Mouse (Mus musculus): Measurements from ENCODE around the gene Slc24a3. TPM values are rescaled to one million over a fixed set of nuclear protein-coding genes. Genes with fewer than 3 reads are reported as not detected.

Slc24a3 gene
- polyA plus RNA-seq, 1 experiment from 2014 or later, result 3.8 TPM

DNA sequence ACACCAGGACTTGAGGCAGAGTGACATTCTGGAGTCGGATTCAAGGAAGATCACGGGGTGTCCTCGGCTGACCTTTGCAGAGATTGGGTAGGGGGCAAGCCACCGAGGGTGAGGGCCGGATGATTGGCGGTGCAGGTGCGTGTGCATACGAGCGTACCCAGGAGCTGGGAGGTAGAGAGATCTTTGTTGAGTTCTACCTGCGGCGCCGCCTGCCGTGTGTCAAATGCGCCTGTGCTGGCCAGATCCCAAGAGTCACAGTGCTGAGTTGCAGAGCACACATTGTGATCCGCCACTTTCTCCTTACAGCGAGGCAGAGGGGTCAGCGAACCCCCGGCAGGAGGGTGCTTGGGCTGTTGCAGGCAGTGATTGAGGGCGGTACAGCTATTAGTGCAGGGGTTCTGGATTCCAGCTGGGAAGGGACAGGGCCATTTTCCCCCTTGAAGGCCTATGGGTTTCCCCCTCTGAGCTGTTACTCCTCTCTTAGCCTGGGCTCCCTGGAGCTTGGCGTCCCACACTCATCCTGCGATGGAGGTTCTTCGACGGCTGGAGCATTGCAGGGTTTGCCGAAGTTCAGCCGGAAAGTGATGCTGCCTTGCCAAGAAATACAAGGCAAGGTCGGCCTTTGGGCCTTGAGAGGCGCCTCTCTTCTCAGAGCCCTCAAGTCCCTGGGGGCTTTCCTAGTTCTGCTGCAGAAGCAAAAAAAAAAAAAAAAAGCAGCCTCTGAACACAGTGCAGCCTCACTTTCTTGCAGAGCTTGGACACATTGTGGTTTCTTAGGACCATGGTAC is 508.4 kb downstream of the Slc24a3 start:
- Histone ChIP-seq H3K4me1 (ENCODE audit: control insufficient read depth in 2 of 2, insufficient read depth in 2 of 2, low read length in 2 of 2) (peaks cover 0 to 20% of the 10 kb centered on the region in 2 experiments; a peak in 2 of 4 replicates), H3K27ac (replicated peaks in 1 of 2; ENCODE audit: control insufficient read depth in 1 of 2, insufficient read depth in 1 of 2, low read depth in 2 of 2, low read length in 2 of 2) (peak overlapping the region; percentile 46 to 72), H3K9me3 (ENCODE audit: control insufficient read depth, low read length) (no peaks in the 10 kb centered on the region), H3K4me2 (ENCODE audit: low read length) (peak overlapping the region; percentile 87), H3K27me3 (ENCODE audit: control insufficient read depth, insufficient read depth, low read length) (no peaks in the 10 kb centered on the region), H3K36me3 (ENCODE audit: control insufficient read depth, insufficient read depth, low read length) (no peaks in the 10 kb centered on the region), H3K9ac (ENCODE audit: low read length) (peak overlapping the region; percentile 74), H3K4me3 (ENCODE audit: control insufficient read depth in 1 of 2, insufficient read depth in 1 of 2, low read depth in 1 of 2, low read length in 2 of 2) (peak overlapping the region; percentile 71 to 73)
- 7% methylated on average over 27 of the region's 27 CpGs for WGBS
- ATAC-seq (ENCODE audit: insufficient number of reproducible peaks, insufficient read depth, low FRiP score, low read depth), result peak; percentile 32; the same call in 1 of the 2 replicates

GRCm38 (mm10) chr2:145676544-145676925 is 509.0 kb downstream of the Slc24a3 start:
- no peak overlapping the region for H3K9ac ChIP-seq (ENCODE audit: low read length)
- peak overlapping the region in 1 of 2 experiments; percentile 72; a peak in 2 of 4 replicates for H3K27ac ChIP-seq (replicated peaks in 1 of 2; ENCODE audit: control insufficient read depth in 1 of 2, insufficient read depth in 1 of 2, low read depth in 2 of 2, low read length in 2 of 2)
- H3K27me3 ChIP-seq (ENCODE audit: control insufficient read depth, insufficient read depth, low read length), result no peaks in the 10 kb centered on the region
- 64% methylated on average over 3 of the region's 3 CpGs for WGBS
- H3K4me2 ChIP-seq (ENCODE audit: low read length), result peak overlapping the region; percentile 87
- ATAC-seq (ENCODE audit: insufficient number of reproducible peaks, insufficient read depth, low FRiP score, low read depth), result no peak
- H3K4me1 ChIP-seq (ENCODE audit: control insufficient read depth in 2 of 2, insufficient read depth in 2 of 2, low read length in 2 of 2), result peaks cover 0 to 20% of the 10 kb centered on the region in 2 experiments; a peak in 2 of 4 replicates
- no peaks in the 10 kb centered on the region for H3K36me3 ChIP-seq (ENCODE audit: control insufficient read depth, insufficient read depth, low read length)
- no peaks in the 10 kb centered on the region for H3K9me3 ChIP-seq (ENCODE audit: control insufficient read depth, low read length)
- peak overlapping the region in 1 of 2 experiments; percentile 73; a peak in 2 of 4 replicates for H3K4me3 ChIP-seq (ENCODE audit: control insufficient read depth in 1 of 2, insufficient read depth in 1 of 2, low read depth in 1 of 2, low read length in 2 of 2)

DNA sequence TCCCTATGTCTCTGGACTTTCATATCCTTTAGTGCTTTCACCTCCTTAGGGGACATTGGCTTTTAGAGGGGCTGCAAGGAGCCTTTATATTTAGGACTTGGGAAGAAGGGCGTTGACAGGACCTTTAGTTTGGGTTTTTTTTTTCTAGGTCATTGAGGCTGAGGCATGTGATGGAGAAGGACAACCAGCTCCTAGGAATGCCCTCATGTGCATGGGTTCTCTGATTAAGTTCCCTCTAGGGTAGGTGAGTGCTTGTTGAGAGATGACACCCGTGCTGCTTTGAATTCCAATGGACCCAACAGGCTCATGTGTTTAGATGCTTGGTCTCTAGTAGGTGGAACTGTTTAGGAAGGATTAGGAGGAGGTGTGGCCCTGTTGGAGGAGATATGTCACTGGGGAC is 509.4 kb downstream of the Slc24a3 start:
- no peak for ATAC-seq (ENCODE audit: insufficient number of reproducible peaks, insufficient read depth, low FRiP score, low read depth)
- H3K4me1 ChIP-seq (ENCODE audit: control insufficient read depth in 2 of 2, insufficient read depth in 2 of 2, low read length in 2 of 2), result peaks cover 0 to 20% of the 10 kb centered on the region in 2 experiments; a peak in 2 of 4 replicates
- WGBS, result 85% methylated on average over 2 of the region's 2 CpGs
- no peaks in the 10 kb centered on the region for H3K27me3 ChIP-seq (ENCODE audit: control insufficient read depth, insufficient read depth, low read length)
- no peaks in the 10 kb centered on the region for H3K9me3 ChIP-seq (ENCODE audit: control insufficient read depth, low read length)
- H3K36me3 ChIP-seq (ENCODE audit: control insufficient read depth, insufficient read depth, low read length), result no peaks in the 10 kb centered on the region
- no peak overlapping the region for H3K4me3 ChIP-seq (ENCODE audit: control insufficient read depth in 1 of 2, insufficient read depth in 1 of 2, low read depth in 1 of 2, low read length in 2 of 2)
- H3K27ac ChIP-seq (replicated peaks in 1 of 2; ENCODE audit: control insufficient read depth in 1 of 2, insufficient read depth in 1 of 2, low read depth in 2 of 2, low read length in 2 of 2), result no peak overlapping the region
- H3K9ac ChIP-seq (ENCODE audit: low read length), result no peak overlapping the region
- peak overlapping the region; percentile 87 for H3K4me2 ChIP-seq (ENCODE audit: low read length)

DNA sequence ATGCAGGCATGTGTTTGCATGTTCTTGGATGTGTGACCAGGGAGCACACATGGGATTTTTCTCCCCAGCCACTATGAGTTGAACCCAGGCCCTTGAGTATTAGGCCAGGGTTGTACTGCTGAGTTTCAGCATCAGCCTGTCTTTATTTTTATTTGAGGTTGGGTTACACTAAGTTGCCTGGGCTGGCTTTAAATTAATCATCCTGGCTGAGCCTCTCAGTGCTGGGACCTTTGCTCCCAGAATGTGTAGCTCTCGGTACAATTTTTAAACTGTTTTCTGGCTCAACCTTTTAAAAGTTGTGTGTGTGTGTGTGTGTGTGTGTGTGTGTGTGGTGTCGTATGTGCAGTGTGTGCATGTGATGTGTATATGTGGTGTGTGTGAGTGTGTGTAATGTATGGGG is 512.6 kb downstream of the Slc24a3 start:
- WGBS, result 88% methylated on average over 2 of the region's 2 CpGs
- Histone ChIP-seq H3K27me3 (ENCODE audit: control insufficient read depth, insufficient read depth, low read length) (no peaks in the 10 kb centered on the region), H3K4me2 (ENCODE audit: low read length) (no peak overlapping the region), H3K9me3 (ENCODE audit: control insufficient read depth, low read length) (no peaks in the 10 kb centered on the region), H3K4me3 (ENCODE audit: control insufficient read depth in 1 of 2, insufficient read depth in 1 of 2, low read depth in 1 of 2, low read length in 2 of 2) (no peak overlapping the region), H3K36me3 (ENCODE audit: control insufficient read depth, insufficient read depth, low read length) (no peaks in the 10 kb centered on the region), H3K9ac (ENCODE audit: low read length) (no peak overlapping the region), H3K27ac (replicated peaks in 1 of 2; ENCODE audit: control insufficient read depth in 1 of 2, insufficient read depth in 1 of 2, low read depth in 2 of 2, low read length in 2 of 2) (no peak overlapping the region), H3K4me1 (ENCODE audit: control insufficient read depth in 2 of 2, insufficient read depth in 2 of 2, low read length in 2 of 2) (peaks cover 8 to 26% of the 10 kb centered on the region in 2 experiments)
- no peak for ATAC-seq (ENCODE audit: insufficient number of reproducible peaks, insufficient read depth, low FRiP score, low read depth)

DNA sequence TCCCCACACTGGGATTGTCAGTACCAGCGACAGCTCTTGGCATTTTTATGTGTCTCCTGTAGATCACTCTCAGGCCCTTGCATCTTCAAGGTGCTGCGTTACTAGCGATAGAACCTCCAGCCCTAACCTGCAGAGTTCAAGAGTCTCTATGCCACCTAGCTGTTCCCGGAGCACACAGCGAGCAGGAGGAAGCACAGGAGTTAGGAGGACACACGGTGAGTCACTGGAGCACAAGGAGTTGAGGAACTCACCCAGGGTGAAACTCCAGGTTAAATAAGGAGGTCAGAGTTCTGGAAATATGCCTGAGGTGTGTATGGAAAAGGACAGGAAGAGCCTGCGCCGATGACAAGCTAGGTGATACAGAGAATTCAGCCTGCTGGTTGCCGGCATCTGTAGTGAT is 513.2 kb downstream of the Slc24a3 start:
- H3K4me2 ChIP-seq (ENCODE audit: low read length), result no peak overlapping the region
- ATAC-seq (ENCODE audit: insufficient number of reproducible peaks, insufficient read depth, low FRiP score, low read depth), result no peak
- H3K9ac ChIP-seq (ENCODE audit: low read length), result no peak overlapping the region
- H3K4me3 ChIP-seq (ENCODE audit: control insufficient read depth in 1 of 2, insufficient read depth in 1 of 2, low read depth in 1 of 2, low read length in 2 of 2), result no peak overlapping the region
- H3K4me1 ChIP-seq (ENCODE audit: control insufficient read depth in 2 of 2, insufficient read depth in 2 of 2, low read length in 2 of 2), result peaks cover 8 to 26% of the 10 kb centered on the region in 2 experiments
- H3K36me3 ChIP-seq (ENCODE audit: control insufficient read depth, insufficient read depth, low read length), result no peaks in the 10 kb centered on the region
- 77% methylated on average over 9 of the region's 9 CpGs for WGBS
- H3K27ac ChIP-seq (replicated peaks in 1 of 2; ENCODE audit: control insufficient read depth in 1 of 2, insufficient read depth in 1 of 2, low read depth in 2 of 2, low read length in 2 of 2), result no peak overlapping the region
- H3K27me3 ChIP-seq (ENCODE audit: control insufficient read depth, insufficient read depth, low read length), result no peaks in the 10 kb centered on the region
- no peaks in the 10 kb centered on the region for H3K9me3 ChIP-seq (ENCODE audit: control insufficient read depth, low read length)

GRCm38 (mm10) chr2:145681626-145682025 is 514.1 kb downstream of the Slc24a3 start:
- H3K27me3 ChIP-seq (ENCODE audit: control insufficient read depth, insufficient read depth, low read length), result no peaks in the 10 kb centered on the region
- no peaks in the 10 kb centered on the region for H3K9me3 ChIP-seq (ENCODE audit: control insufficient read depth, low read length)
- H3K9ac ChIP-seq (ENCODE audit: low read length), result no peak overlapping the region
- H3K4me1 ChIP-seq (ENCODE audit: control insufficient read depth in 2 of 2, insufficient read depth in 2 of 2, low read length in 2 of 2), result peaks cover 8 to 19% of the 10 kb centered on the region in 2 experiments
- H3K36me3 ChIP-seq (ENCODE audit: control insufficient read depth, insufficient read depth, low read length), result no peaks in the 10 kb centered on the region
- no peak overlapping the region for H3K27ac ChIP-seq (replicated peaks in 1 of 2; ENCODE audit: control insufficient read depth in 1 of 2, insufficient read depth in 1 of 2, low read depth in 2 of 2, low read length in 2 of 2)
- H3K4me2 ChIP-seq (ENCODE audit: low read length), result no peak overlapping the region
- WGBS, result 78% methylated on average over 4 of the region's 4 CpGs
- no peak overlapping the region for H3K4me3 ChIP-seq (ENCODE audit: control insufficient read depth in 1 of 2, insufficient read depth in 1 of 2, low read depth in 1 of 2, low read length in 2 of 2)
- no peak for ATAC-seq (ENCODE audit: insufficient number of reproducible peaks, insufficient read depth, low FRiP score, low read depth)

GRCm38 (mm10) chr2:145682924-145683323 is 515.4 kb downstream of the Slc24a3 start:
- 34% methylated on average over 3 of the region's 3 CpGs for WGBS
- no peak overlapping the region for H3K4me2 ChIP-seq (ENCODE audit: low read length)
- ATAC-seq (ENCODE audit: insufficient number of reproducible peaks, insufficient read depth, low FRiP score, low read depth), result no peak

More at GRCm38 (mm10) chr2:145682924-145683323, 515.4 kb downstream of the Slc24a3 start:
- Histone ChIP-seq H3K4me3 (ENCODE audit: control insufficient read depth in 1 of 2, insufficient read depth in 1 of 2, low read depth in 1 of 2, low read length in 2 of 2) (no peak overlapping the region), H3K27ac (replicated peaks in 1 of 2; ENCODE audit: control insufficient read depth in 1 of 2, insufficient read depth in 1 of 2, low read depth in 2 of 2, low read length in 2 of 2) (peak overlapping the region in 1 of 2 experiments; percentile 4; a peak in 1 of 4 replicates), H3K36me3 (ENCODE audit: control insufficient read depth, insufficient read depth, low read length) (no peaks in the 10 kb centered on the region), H3K4me1 (ENCODE audit: control insufficient read depth in 2 of 2, insufficient read depth in 2 of 2, low read length in 2 of 2) (peaks cover 8 to 15% of the 10 kb centered on the region in 2 experiments), H3K27me3 (ENCODE audit: control insufficient read depth, insufficient read depth, low read length) (no peaks in the 10 kb centered on the region), H3K9ac (ENCODE audit: low read length) (no peak overlapping the region), H3K9me3 (ENCODE audit: control insufficient read depth, low read length) (no peaks in the 10 kb centered on the region)

All from heart, embryonic 14.5 days (tissue).